Mouse (Mus musculus): ENCODE results near the gene Hnrnpab.

DNA sequence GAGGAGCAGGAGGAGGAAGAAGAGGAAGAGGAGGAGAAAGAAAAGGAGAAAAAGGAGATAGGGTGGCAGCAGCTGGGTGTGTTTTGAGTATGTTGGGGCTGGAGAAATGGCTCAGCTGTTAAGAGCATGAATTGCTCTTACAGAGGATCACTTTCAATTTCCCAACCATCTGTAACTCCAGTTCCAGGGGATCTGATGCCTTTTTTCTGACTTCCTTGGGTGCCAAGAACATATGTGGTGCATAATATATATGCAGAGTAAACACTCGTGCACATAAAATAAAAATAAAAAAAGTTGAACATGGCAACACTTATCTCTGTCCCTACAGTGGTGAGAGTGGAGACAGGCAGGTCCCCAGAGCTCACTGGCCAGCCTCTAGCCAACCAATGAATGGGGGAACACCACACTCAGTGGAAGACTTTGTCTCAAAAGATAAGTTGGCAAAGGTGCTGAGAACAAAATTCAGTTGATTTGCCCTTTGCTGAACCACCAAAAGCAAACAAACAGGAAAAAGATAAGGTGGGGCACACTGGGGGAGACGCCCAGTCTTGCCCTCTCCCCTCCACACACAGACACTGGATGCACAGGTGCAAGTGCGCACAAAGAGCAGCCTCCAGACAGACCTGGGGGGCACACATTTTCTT, 2.7 kb upstream of the Hnrnpab start:
- no peak for TF ChIP-seq POLR2A (IDR thresholded peaks at IDR 0.05; ENCODE audit: insufficient read depth, low read length)
- no peak for TF ChIP-seq CTCF (IDR thresholded peaks at IDR 0.05; ENCODE audit: low read depth, low read length)
- TF ChIP-seq EP300 (IDR thresholded peaks at IDR 0.05; ENCODE audit: insufficient read depth, low read depth, low read length): no peak
